Mouse (Mus musculus) liver, postnatal 0 days (tissue): ENCODE measurements around the gene Fitm1. TPM values are rescaled to one million over a fixed set of nuclear protein-coding genes. Genes with fewer than 3 reads are reported as not detected.

Experiments
- ATAC-seq: fragments of 200-750 bp; cut with Nextera tagmentation; 2 replicates; pipeline ENCODE4 v1.8.0; 2017; ENCODE audit warnings: mild to moderate bottlenecking, moderate library complexity
- DNase-seq: peaks from one replicate; pipeline ENCODE4 v3.0.0-alpha.2; 2016
- H3K27ac ChIP-seq: fragments of 300-500 bp; sonication (generic); 2 replicates; pipeline ENCODE4 v1.5.1; 2014; ENCODE audit warnings: antibody characterized with exemption, moderate library complexity, mild to moderate bottlenecking, low read depth
- H3K27me3 ChIP-seq: fragments of 300-500 bp; sonication (generic); 2 replicates; pipeline ENCODE4 v1.6.1; 2014; ENCODE audit warnings: low read length, control low read depth, mixed read lengths; ENCODE audit not compliant: insufficient read depth
- H3K36me3 ChIP-seq: fragments of 300-500 bp; sonication (generic); replicated peaks from 2 replicates; pipeline ENCODE4 v1.6.1; 2014; ENCODE audit warnings: mild to moderate bottlenecking, control low read depth, low read length, moderate library complexity, mixed read lengths; ENCODE audit not compliant: insufficient read depth
- H3K4me1 ChIP-seq: fragments of 300-500 bp; sonication (generic); 2 replicates; pipeline ENCODE4 v1.6.1; 2014; ENCODE audit warnings: antibody characterized with exemption, mild to moderate bottlenecking, control low read depth; ENCODE audit not compliant: insufficient read depth
- H3K4me2 ChIP-seq: fragments of 300-500 bp; sonication (generic); 2 replicates; pipeline ENCODE4 v1.6.1; 2014; ENCODE audit warnings: low read depth, mild to moderate bottlenecking, low read length, moderate library complexity, mixed read lengths
- H3K4me3 ChIP-seq: fragments of 300-500 bp; sonication (generic); 2 replicates; pipeline ENCODE4 v1.5.1; 2014; ENCODE audit warnings: low read depth, low read length
- H3K9ac ChIP-seq: fragments of 300-500 bp; sonication (generic); replicated peaks from 2 replicates; pipeline ENCODE4 v1.6.1; 2014; ENCODE audit warnings: mild to moderate bottlenecking, moderate library complexity
- H3K9me3 ChIP-seq: fragments of 300-500 bp; sonication (generic); 2 replicates; pipeline ENCODE4 v1.6.1; 2016; ENCODE audit warnings: mild to moderate bottlenecking, control low read depth, low read length, mixed read lengths
- CTCF ChIP-seq: sonication (generic); IDR thresholded peaks from 2 replicates; pipeline ENCODE4 v1.5.1; 2016; ENCODE audit warnings: antibody characterized with exemption, low read depth
- EP300 ChIP-seq: IDR thresholded peaks from 2 replicates; pipeline ENCODE4 v1.6.1; 2016; ENCODE audit warnings: antibody characterized with exemption, low read depth, mild to moderate bottlenecking
- WGBS: fragments of 180-500 bp; shearing (Covaris S2); extraction: QIAGEN DNeasy Blood & Tissue Kit; methylation state at CpG from one replicate; pipeline ENCODE4 v1.1.7; 2014; ENCODE audit not compliant: insufficient replicate concordance; 5-methylcytosine and 5-hydroxymethylcytosine counted together
- polyA plus RNA-seq: library from polyadenylated mRNA; unstranded; fragments of >200 nt; fragmentation: Nextera tagmentation; extraction: Ambion mirVana; gene quantifications from 2 replicates; pipeline ENCODE4 v1.2.1, GENCODE M21; 2015

Fitm1 gene
- polyA plus RNA-seq, 1 experiment from 2014 or later = 1.8 TPM

DNA sequence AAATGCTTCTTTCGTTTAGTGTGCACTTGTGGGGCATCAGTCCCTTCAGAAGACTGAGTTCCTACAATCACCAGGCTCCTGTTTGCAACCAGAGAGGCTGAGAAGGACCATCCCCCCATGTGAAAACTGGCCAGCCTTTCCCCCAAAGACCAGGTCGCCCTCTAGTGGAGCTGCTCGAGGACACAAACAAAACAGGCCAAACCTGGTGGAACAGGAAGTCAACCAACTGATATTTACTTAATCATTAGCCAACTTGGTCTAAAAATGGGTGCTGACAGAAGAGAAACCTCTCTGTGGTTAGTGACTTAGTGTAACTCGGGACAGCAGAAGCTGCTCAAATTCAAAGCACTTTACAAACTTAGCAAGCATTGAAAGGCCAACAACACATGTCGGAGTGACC is 18.4 kb upstream of the Fitm1 start:
- DNase-seq (peak; percentile 90), ATAC-seq (no peak)
- Histone ChIP-seq H3K27ac (peak overlapping the region; percentile 88), H3K4me1 (peaks cover 35% of the 10 kb centered on the region), H3K4me2 (peak overlapping the region; percentile 13), H3K36me3 (no peaks in the 10 kb centered on the region; the same call in 1 of the 2 replicates), H3K27me3 (no peaks in the 10 kb centered on the region), H3K9ac (peak overlapping the region; percentile 36; the same call in 1 of the 2 replicates), H3K9me3 (no peaks in the 10 kb centered on the region), H3K4me3 (no peak overlapping the region)
- 8% methylated on average over 5 of the region's 5 CpGs for WGBS
- TF ChIP-seq CTCF (peak; percentile 99), EP300 (peak; percentile 76; the same call in 1 of the 2 replicates)

DNA sequence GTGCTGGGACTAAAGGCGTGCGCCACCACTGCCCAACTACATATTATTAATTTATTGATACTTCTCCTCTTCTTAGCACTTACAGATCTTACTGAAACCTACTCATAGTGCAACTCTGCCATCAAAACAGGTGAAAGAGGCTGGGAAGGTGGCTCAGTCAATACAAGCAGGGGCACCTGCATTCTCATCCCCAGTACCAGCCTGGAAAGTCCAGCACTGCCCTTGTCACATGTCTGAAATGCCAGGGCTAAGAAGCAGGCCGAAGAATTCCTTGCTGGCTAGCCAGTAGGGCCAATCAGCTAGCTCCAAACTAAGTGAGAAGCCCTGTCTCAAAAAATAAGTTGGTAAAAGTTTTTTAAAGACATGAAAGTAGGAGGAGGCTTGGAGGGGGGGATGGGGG is 17.8 kb upstream of the Fitm1 start:
- peak overlapping the region; percentile 88 for H3K27ac ChIP-seq
- peaks cover 41% of the 10 kb centered on the region for H3K4me1 ChIP-seq
- TF ChIP-seq EP300 (no peak), CTCF (no peak)
- ATAC-seq (no peak), DNase-seq (no peak)
- peak overlapping the region; percentile 36; the same call in 1 of the 2 replicates for H3K9ac ChIP-seq
- no peaks in the 10 kb centered on the region for H3K9me3 ChIP-seq
- H3K36me3 ChIP-seq = peaks cover under 1% of the 10 kb centered on the region
- peak overlapping the region; percentile 13; the same call in 1 of the 2 replicates for H3K4me2 ChIP-seq
- H3K4me3 ChIP-seq = no peak overlapping the region
- no peaks in the 10 kb centered on the region for H3K27me3 ChIP-seq
- WGBS = 84% methylated on average over 3 of the region's 3 CpGs

DNA sequence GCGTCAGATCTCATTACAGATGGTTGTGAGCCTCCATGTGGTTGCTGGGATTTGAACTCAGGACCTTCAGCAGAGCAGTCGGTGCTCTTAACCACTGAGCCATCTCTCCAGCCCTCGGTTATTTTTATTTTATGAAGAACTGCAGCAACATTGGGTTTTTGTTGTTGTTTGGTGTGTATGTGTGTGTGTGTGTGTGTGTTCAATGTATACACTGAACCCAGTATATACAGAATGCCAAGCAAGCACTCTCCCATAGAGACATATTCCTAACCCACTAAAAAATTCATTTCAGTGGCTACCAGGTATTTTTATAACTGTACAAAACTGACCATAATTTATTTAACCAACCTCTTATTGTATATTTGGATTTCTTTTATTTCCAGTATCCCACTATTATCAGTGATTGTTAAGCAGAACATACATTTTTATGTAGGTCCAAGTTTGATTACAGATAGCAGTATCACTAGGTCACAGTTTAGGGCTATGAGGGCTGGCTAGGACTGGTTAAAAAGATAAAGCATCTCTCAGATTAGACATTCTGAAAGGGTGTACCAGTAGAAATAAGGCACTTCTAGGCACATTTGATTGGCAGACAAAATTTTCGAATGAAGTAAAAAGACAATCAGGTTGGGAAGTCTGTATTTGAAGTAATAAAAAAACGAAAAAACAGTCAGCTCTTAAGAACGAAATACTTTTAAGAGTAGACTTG is 16.5 kb upstream of the Fitm1 start:
- peak overlapping the region; percentile 73 for H3K4me2 ChIP-seq
- peak overlapping the region; percentile 99 for H3K27ac ChIP-seq
- no peak for ATAC-seq
- no peaks in the 10 kb centered on the region for H3K9me3 ChIP-seq
- WGBS = 39% methylated on average over 6 of the region's 6 CpGs
- TF ChIP-seq CTCF (peak; percentile 35), EP300 (peak; percentile 96)
- H3K36me3 ChIP-seq = peaks cover 13% of the 10 kb centered on the region
- no peaks in the 10 kb centered on the region for H3K27me3 ChIP-seq
- H3K9ac ChIP-seq = peak overlapping the region; percentile 87
- H3K4me1 ChIP-seq = peaks cover 43% of the 10 kb centered on the region
- DNase-seq = no peak
- H3K4me3 ChIP-seq = peak overlapping the region; percentile 65

DNA sequence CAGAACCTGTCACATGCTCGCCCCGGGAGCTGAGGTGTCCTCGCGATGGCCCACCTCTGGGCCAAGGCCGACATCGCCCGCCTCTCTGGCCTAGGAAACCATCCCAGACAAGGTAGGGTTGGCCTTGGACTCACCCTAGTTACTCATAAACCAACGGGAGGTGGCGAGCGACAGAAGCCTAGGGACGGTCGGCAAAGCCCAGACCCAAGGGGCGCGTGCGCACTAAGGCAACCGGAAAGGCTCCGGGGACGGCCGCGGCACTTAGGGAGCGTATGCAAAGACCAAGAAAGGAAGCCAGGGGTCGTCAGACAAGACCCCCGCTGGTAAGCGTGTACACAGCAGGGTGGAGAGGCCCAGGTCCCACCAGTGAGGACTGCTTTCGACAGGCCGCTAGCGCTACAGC is 15.6 kb upstream of the Fitm1 start, which contains the start of gene Dcaf11:
Gene Dcaf11 (plus strand): TSS at position 208 of the 403 bp plus-strand sequence.
- peak within 1 kb of the TSS; percentile 65 for H3K4me3 ChIP-seq
- TF ChIP-seq EP300 (peak; percentile 68), CTCF (peak; percentile 54)
- peak within 1 kb of the TSS; percentile 99 for H3K27ac ChIP-seq
- under 1% methylated on average over 27 of the region's 27 CpGs for WGBS
- peak within 1 kb of the TSS; percentile 87 for H3K9ac ChIP-seq
- H3K36me3 ChIP-seq = peaks cover 22% of the 10 kb centered on the region
- H3K4me1 ChIP-seq = peaks cover 43% of the 10 kb centered on the region
- H3K9me3 ChIP-seq = no peaks in the 10 kb centered on the region
- DNase-seq (peak; percentile 93), ATAC-seq (peak; percentile 79)
- H3K4me2 ChIP-seq = peak within 1 kb of the TSS; percentile 73
- no peaks in the 10 kb centered on the region for H3K27me3 ChIP-seq

DNA sequence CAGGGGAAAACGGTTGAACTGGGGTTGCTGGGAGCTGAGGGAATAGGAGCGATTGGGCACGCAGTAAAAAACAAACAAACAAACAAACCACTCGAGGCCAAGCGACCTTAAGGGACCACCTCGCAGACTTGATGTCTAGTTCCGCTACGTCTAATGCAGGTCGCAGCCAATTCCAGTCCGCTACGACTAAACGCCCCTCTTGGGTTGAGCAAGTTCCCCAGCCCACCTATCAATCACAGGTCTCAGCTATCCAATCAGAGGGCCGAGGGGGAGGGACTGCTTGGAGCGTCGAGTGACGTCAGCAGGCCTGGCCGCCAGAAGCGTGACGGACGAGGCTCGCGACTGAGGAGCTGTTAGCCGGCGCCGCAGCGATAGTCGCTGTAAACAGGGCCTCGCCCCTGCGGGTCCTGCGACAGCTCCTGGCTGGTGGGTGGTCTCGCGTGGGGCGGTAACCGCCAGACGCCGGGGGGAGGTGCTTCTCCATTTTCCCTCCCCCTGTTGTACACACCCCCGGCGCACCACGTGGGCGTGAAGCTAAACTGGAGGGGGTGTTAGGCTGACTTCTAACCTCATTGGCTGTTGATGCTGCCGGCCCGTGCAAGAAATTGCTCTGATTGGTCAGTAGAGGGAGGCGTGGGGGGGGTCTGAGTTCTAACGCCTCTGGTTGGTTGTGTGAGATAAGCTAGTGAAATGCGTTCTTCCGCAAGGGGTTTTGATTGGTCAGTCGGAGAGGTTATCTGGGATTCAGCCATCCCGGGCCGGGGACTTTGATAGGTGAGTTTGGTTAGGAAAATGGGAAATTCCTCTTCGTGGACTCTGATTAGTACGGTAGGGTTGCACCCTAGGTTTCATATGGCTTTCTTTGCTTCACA is 15.0 kb upstream of the Fitm1 start, which contains the start of gene A730061H03Rik:
Gene A730061H03Rik (minus strand): TSS at position 205 of the 872 bp plus-strand sequence.
- under 1% methylated on average over 50 of the region's 51 CpGs for WGBS
- peak within 1 kb of the TSS; percentile 73 for H3K4me2 ChIP-seq
- peak within 1 kb of the TSS; percentile 65 for H3K4me3 ChIP-seq
- ATAC-seq = peak; percentile 87
- peak; percentile 98 for DNase-seq
- H3K27ac ChIP-seq = peak within 1 kb of the TSS; percentile 99
- H3K36me3 ChIP-seq = peaks cover 28% of the 10 kb centered on the region
- H3K9me3 ChIP-seq = no peaks in the 10 kb centered on the region
- no peaks in the 10 kb centered on the region for H3K27me3 ChIP-seq
- TF ChIP-seq EP300 = peak; percentile 90
- TF ChIP-seq CTCF = no peak
- H3K4me1 ChIP-seq = peaks cover 43% of the 10 kb centered on the region
- H3K9ac ChIP-seq = peak within 1 kb of the TSS; percentile 87

DNA sequence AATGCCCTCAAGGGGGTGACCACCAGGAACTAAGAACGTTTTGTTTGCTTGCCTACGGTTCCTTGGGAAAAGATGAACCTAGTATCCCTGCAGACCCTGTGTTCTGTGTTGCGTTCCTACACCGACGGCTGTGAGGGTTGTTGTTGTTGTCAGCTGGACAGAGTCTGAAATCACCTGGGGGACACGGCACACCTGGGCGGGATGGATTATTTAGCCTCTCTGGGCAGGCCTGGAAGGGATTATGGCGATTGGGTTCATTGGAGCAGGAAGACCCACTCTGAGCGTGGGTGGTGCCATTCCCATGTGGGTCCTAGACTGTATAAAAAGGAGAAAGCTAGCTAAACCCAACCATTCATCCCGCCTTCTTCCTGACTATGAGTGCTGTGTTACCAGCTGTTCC is 13.6 kb upstream of the Fitm1 start:
- peak overlapping the region; percentile 73 for H3K4me2 ChIP-seq
- H3K27ac ChIP-seq = peak overlapping the region; percentile 87

More for the DNA sequence above, 13.6 kb upstream of the Fitm1 start:
- Histone ChIP-seq H3K4me1 (peaks cover 37% of the 10 kb centered on the region), H3K9ac (peak overlapping the region; percentile 62; the same call in 1 of the 2 replicates), H3K9me3 (no peaks in the 10 kb centered on the region), H3K4me3 (peak overlapping the region; percentile 65), H3K27me3 (no peaks in the 10 kb centered on the region), H3K36me3 (peaks cover 42% of the 10 kb centered on the region)
- 85% methylated on average over 10 of the region's 10 CpGs for WGBS
- no peak for TF ChIP-seq CTCF
- ATAC-seq (no peak), DNase-seq (no peak)
